Comparison of ENCODE assay signal across 12 mouse cellular contexts in the genomic region with DNA sequence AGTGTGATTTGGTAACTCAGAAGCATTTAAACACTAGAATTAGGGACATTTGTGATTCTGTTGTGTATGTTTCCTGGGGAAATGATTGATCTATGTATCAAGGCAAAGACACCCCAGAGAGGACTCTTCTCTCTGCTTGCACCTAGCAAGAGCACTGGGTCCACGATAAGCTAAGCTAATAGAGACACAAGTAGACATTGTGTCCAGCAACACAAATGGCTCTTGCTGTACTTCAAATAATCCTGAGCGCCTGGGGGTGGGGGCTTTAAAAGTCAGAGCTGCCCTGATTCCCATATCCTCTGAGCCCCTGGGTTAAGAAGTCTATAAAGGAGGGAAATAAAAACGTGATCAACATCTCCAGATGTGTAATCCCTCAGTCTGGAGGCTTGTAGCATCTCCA. TPM values are rescaled to one million over a fixed set of nuclear protein-coding genes. Genes with fewer than 3 reads are reported as not detected.
A peak's percentile ranks its signal among the peaks of the same experiment; 100 is the strongest.
DNase-seq lines count a peak whose midpoint lies in the region; ATAC-seq and TF ChIP-seq lines count a peak whose summit lies in the region.
"Had no signal": no experiment of that assay in that cellular context is flagged by ENCODE, and none has a peak within 500 bp of the region (broad histone marks: within the 10 kb centered on the region; RNA-seq: fewer than 3 reads in every experiment).

No protein-coding gene starts in this region.

- ATAC-seq in heart, embryonic 14.5 days (ENCODE audit: insufficient number of reproducible peaks, insufficient read depth, low FRiP score, low read depth) = no peak
- ATAC-seq in embryonic facial prominence, embryonic 14.5 days (ENCODE audit: low read depth) = no peak
- ATAC-seq in hindbrain, embryonic 15.5 days (ENCODE audit: low FRiP score, low read depth) = no peak
- ATAC-seq in midbrain, postnatal 0 days (ENCODE audit: low FRiP score) = no peak

- DNase-seq in heart, postnatal 14 days = no peak
- DNase-seq in embryonic facial prominence, embryonic 14.5 days (ENCODE audit: low spot score) = no peak
- no peak for DNase-seq in midbrain, postnatal 0 days (ENCODE audit: low spot score)
- no peak for DNase-seq in spleen, postnatal 4 days (ENCODE audit: low spot score in 2 of 2)
- DNase-seq in thymus, adult 2 months = no peak
- DNase-seq in thymus, postnatal 14 days = no peak
- DNase-seq: embryo, embryonic 11 days; spleen, adult 18-20 months had no signal

- WGBS in heart, embryonic 14.5 days = 44% methylated on average over 3 of the region's 3 CpGs
- WGBS in embryonic facial prominence, embryonic 14.5 days = 40% methylated on average over 3 of the region's 3 CpGs
- 25% methylated on average over 3 of the region's 3 CpGs for WGBS in hindbrain, embryonic 15.5 days
- 34% methylated on average over 3 of the region's 3 CpGs for WGBS in midbrain, postnatal 0 days
- WGBS in thymus, adult 2 months = 70% methylated on average over 3 of the region's 3 CpGs

- peak overlapping the region; percentile 93 for H3K4me2 ChIP-seq in heart, embryonic 14.5 days (ENCODE audit: low read length)
- H3K4me2 ChIP-seq in embryonic facial prominence, embryonic 14.5 days (ENCODE audit: low read depth, low read length) = peak overlapping the region; percentile 77
- peak overlapping the region; percentile 73 for H3K4me2 ChIP-seq in hindbrain, embryonic 15.5 days
- peak overlapping the region; percentile 74 for H3K4me2 ChIP-seq in midbrain, postnatal 0 days (ENCODE audit: low read depth, low read length, poor library complexity, severe bottlenecking)
- H3K4me2 ChIP-seq: liver, embryonic 15.5 days had no signal

- H3K27me3 ChIP-seq in heart, embryonic 14.5 days (ENCODE audit: control insufficient read depth, insufficient read depth, low read length) = no peaks in the 10 kb centered on the region
- no peaks in the 10 kb centered on the region for H3K27me3 ChIP-seq in embryonic facial prominence, embryonic 14.5 days (replicated peaks; ENCODE audit: control insufficient read depth, insufficient read depth, low read length)
- no peaks in the 10 kb centered on the region for H3K27me3 ChIP-seq in hindbrain, embryonic 15.5 days
- 0 out of 2 replicates have a peak, but pooled peaks cover 4% of the 10 kb centered on the region for H3K27me3 ChIP-seq in midbrain, postnatal 0 days (ENCODE audit: insufficient read depth, low read length)
- H3K27me3 ChIP-seq in thymus, adult 2 months (ENCODE audit: control insufficient read depth, insufficient read depth, low read length) = peaks cover 13% of the 10 kb centered on the region; the same call in 1 of the 2 replicates

- no peak overlapping the region for H3K4me3 ChIP-seq in heart, embryonic 14.5 days (ENCODE audit: control insufficient read depth in 1 of 2, insufficient read depth in 1 of 2, low read depth in 1 of 2, low read length in 2 of 2)
- peak overlapping the region; percentile 24; the same call in 1 of the 2 replicates for H3K4me3 ChIP-seq in embryonic facial prominence, embryonic 14.5 days (ENCODE audit: low read depth, low read length)
- peak overlapping the region; percentile 68 for H3K4me3 ChIP-seq in hindbrain, embryonic 15.5 days
- H3K4me3 ChIP-seq in midbrain, postnatal 0 days (ENCODE audit: low read depth, low read length) = peak overlapping the region; percentile 56
- no peak overlapping the region for H3K4me3 ChIP-seq in thymus, adult 2 months (ENCODE audit: control insufficient read depth, insufficient read depth, low read length)
- H3K4me3 ChIP-seq: liver, embryonic 15.5 days; myocyte had no signal

- no peak for TF ChIP-seq POLR2A in thymus, adult 2 months (IDR thresholded peaks at IDR 0.05; ENCODE audit: control insufficient read depth, extremely low read depth, insufficient read depth, low read length, poor library complexity)

- peak overlapping the region; percentile 64; the same call in 1 of the 2 replicates for H3K9ac ChIP-seq in heart, embryonic 14.5 days (ENCODE audit: low read length)
- H3K9ac ChIP-seq in embryonic facial prominence, embryonic 14.5 days (ENCODE audit: low read depth, low read length) = peak overlapping the region; percentile 95; the same call in 1 of the 2 replicates
- H3K9ac ChIP-seq in hindbrain, embryonic 15.5 days = peak overlapping the region; percentile 92
- H3K9ac ChIP-seq in midbrain, postnatal 0 days (replicated peaks; ENCODE audit: low read length, poor library complexity, severe bottlenecking) = no peak overlapping the region
- H3K9ac ChIP-seq: liver, embryonic 15.5 days had no signal

- 0 out of 4 replicates have a peak overlapping the region, but pooled peaks of 1 of the 2 experiments have one; percentile 37 for H3K27ac ChIP-seq in heart, embryonic 14.5 days (replicated peaks in 1 of 2; ENCODE audit: control insufficient read depth in 1 of 2, insufficient read depth in 1 of 2, low read depth in 2 of 2, low read length in 2 of 2)
- H3K27ac ChIP-seq in embryonic facial prominence, embryonic 14.5 days (replicated peaks; ENCODE audit: low read depth, low read length) = no peak overlapping the region; the same call in 1 of the 2 replicates
- peak overlapping the region; percentile 97 for H3K27ac ChIP-seq in hindbrain, embryonic 15.5 days (replicated peaks)
- peak overlapping the region; percentile 84 for H3K27ac ChIP-seq in midbrain, postnatal 0 days (ENCODE audit: low read depth, low read length)
- no peak overlapping the region for H3K27ac ChIP-seq in thymus, adult 2 months (ENCODE audit: control insufficient read depth, insufficient read depth, low read length)
- H3K27ac ChIP-seq: liver, embryonic 15.5 days had no signal

- H3K9me3 ChIP-seq in heart, embryonic 14.5 days (ENCODE audit: control insufficient read depth, low read length) = no peaks in the 10 kb centered on the region
- no peaks in the 10 kb centered on the region for H3K9me3 ChIP-seq in embryonic facial prominence, embryonic 14.5 days (ENCODE audit: control insufficient read depth, low read length)
- no peaks in the 10 kb centered on the region for H3K9me3 ChIP-seq in hindbrain, embryonic 15.5 days
- H3K9me3 ChIP-seq in midbrain, postnatal 0 days (ENCODE audit: low read length) = no peaks in the 10 kb centered on the region
- H3K9me3 ChIP-seq: liver, embryonic 15.5 days had no signal

- H3K4me1 ChIP-seq in heart, embryonic 14.5 days (ENCODE audit: control insufficient read depth in 2 of 2, insufficient read depth in 2 of 2, low read length in 2 of 2) = peaks cover 16 to 48% of the 10 kb centered on the region in 2 experiments
- H3K4me1 ChIP-seq in embryonic facial prominence, embryonic 14.5 days (ENCODE audit: control insufficient read depth, insufficient read depth, low read length) = peaks cover 19% of the 10 kb centered on the region; the same call in 1 of the 2 replicates
- H3K4me1 ChIP-seq in hindbrain, embryonic 15.5 days (replicated peaks) = peaks cover 31% of the 10 kb centered on the region
- H3K4me1 ChIP-seq in midbrain, postnatal 0 days (ENCODE audit: insufficient read depth, low read length) = no peaks in the 10 kb centered on the region
- H3K4me1 ChIP-seq in thymus, adult 2 months (replicated peaks; ENCODE audit: control insufficient read depth, insufficient read depth, low read length) = no peaks in the 10 kb centered on the region
- H3K4me1 ChIP-seq: liver, embryonic 15.5 days had no signal

- H3K36me3 ChIP-seq in heart, embryonic 14.5 days (ENCODE audit: control insufficient read depth, insufficient read depth, low read length) = peaks cover 40% of the 10 kb centered on the region
- peaks cover 8% of the 10 kb centered on the region; the same call in 1 of the 2 replicates for H3K36me3 ChIP-seq in embryonic facial prominence, embryonic 14.5 days (ENCODE audit: control insufficient read depth, insufficient read depth, low read length)
- no peaks in the 10 kb centered on the region for H3K36me3 ChIP-seq in hindbrain, embryonic 15.5 days
- H3K36me3 ChIP-seq in midbrain, postnatal 0 days (ENCODE audit: insufficient read depth, low read length) = no peaks in the 10 kb centered on the region
- no peaks in the 10 kb centered on the region for H3K36me3 ChIP-seq in thymus, adult 2 months (ENCODE audit: control insufficient read depth, insufficient read depth, low read length)
- H3K36me3 ChIP-seq: liver, embryonic 15.5 days had no signal

- intact Hi-C loops in heart, postnatal 14 days (cut with DNase I) = no loop called here

- TF ChIP-seq CTCF in midbrain, postnatal 0 days (IDR thresholded peaks at IDR 0.05) = no peak
- no peak for TF ChIP-seq CTCF in thymus, adult 2 months (IDR thresholded peaks at IDR 0.05; ENCODE audit: borderline replicate concordance, control insufficient read depth, extremely low read depth, insufficient read depth, low read length, poor library complexity)

RNA-seq across cellular contexts. Expression of a gene that starts 6.6 kb away (rescaled TPM):
- 30.8 and 30.9 TPM in 2 replicates for polyA plus RNA-seq in heart, embryonic 14.5 days (2014; fragmentation: Nextera tagmentation; extraction: Ambion mirVana)
- total RNA-seq in heart, postnatal 14 days (2021) = 10 to 100 TPM; 19.9 to 21.3 TPM
- polyA plus RNA-seq in embryonic facial prominence, embryonic 14.5 days (2014; fragmentation: Nextera tagmentation; extraction: Ambion mirVana) = 30.4 and 40.4 TPM in 2 replicates
- 139 and 140 TPM in 2 replicates for polyA plus RNA-seq in hindbrain, embryonic 15.5 days (2015; fragmentation: Nextera tagmentation; extraction: Ambion mirVana)
- 121 and 147 TPM in 2 replicates for total RNA-seq in midbrain, postnatal 0 days (2014; rRNA removed)
- polyA plus RNA-seq in midbrain, postnatal 0 days (2015; fragmentation: Nextera tagmentation; extraction: Ambion mirVana) = 52.1 and 58.3 TPM in 2 replicates
- polyA plus RNA-seq in thymus, adult 2 months (2012; rRNA removed) = 8.8 and 10.5 TPM in 2 replicates

Comparison
In these comparisons a context has a peak if more than half of its experiments do, and no peak if none do; other contexts are left out.
1. H3K27ac ChIP-seq: peak in hindbrain, embryonic 15.5 days (single experiment) and midbrain, postnatal 0 days (single experiment); none in embryonic facial prominence, embryonic 14.5 days (single experiment) and thymus, adult 2 months (single experiment).
2. H3K4me3 ChIP-seq: peak in embryonic facial prominence, embryonic 14.5 days (single experiment), hindbrain, embryonic 15.5 days (single experiment) and midbrain, postnatal 0 days (single experiment); none in heart, embryonic 14.5 days (0 of 2) and thymus, adult 2 months (single experiment).
3. Peak in every context shown above with its lines, with median percentiles within 50 percentile points of each other: H3K4me2 ChIP-seq.